Mouse (Mus musculus): ENCODE measurements around the gene Hoxb8. TPM values are rescaled to one million over a fixed set of nuclear protein-coding genes. Genes with fewer than 3 reads are reported as not detected.

Hoxb8 gene
- polyA plus RNA-seq (2015; fragmentation: Illumina TruSeq; extraction: RNeasy Lipid Tissue Mini Kit (QIAGEN cat#74804); ENCODE audit: low read depth, low replicate concordance) = not detected

GRCm38 (mm10) chr11:96281855-96282570, at the start of gene Hoxb8:
Gene Hoxb8 (plus strand): TSS chr11:96281905.

GRCm38 (mm10) chr11:96270996-96271540, 10.6 kb upstream of the Hoxb8 start, which contains the start of gene Hoxb9:
Gene Hoxb9 (plus strand): TSS chr11:96271457.

GRCm38 (mm10) chr11:96285771-96286738, 4.3 kb downstream of the Hoxb8 start, which contains the start of gene Hoxb7:
Gene Hoxb7 (plus strand): TSS chr11:96286623.

GRCm38 (mm10) chr11:96291681-96292564, 10.2 kb downstream of the Hoxb8 start, which contains the start of gene Hoxb6:
Gene Hoxb6 (plus strand): TSS chr11:96292476.

DNA sequence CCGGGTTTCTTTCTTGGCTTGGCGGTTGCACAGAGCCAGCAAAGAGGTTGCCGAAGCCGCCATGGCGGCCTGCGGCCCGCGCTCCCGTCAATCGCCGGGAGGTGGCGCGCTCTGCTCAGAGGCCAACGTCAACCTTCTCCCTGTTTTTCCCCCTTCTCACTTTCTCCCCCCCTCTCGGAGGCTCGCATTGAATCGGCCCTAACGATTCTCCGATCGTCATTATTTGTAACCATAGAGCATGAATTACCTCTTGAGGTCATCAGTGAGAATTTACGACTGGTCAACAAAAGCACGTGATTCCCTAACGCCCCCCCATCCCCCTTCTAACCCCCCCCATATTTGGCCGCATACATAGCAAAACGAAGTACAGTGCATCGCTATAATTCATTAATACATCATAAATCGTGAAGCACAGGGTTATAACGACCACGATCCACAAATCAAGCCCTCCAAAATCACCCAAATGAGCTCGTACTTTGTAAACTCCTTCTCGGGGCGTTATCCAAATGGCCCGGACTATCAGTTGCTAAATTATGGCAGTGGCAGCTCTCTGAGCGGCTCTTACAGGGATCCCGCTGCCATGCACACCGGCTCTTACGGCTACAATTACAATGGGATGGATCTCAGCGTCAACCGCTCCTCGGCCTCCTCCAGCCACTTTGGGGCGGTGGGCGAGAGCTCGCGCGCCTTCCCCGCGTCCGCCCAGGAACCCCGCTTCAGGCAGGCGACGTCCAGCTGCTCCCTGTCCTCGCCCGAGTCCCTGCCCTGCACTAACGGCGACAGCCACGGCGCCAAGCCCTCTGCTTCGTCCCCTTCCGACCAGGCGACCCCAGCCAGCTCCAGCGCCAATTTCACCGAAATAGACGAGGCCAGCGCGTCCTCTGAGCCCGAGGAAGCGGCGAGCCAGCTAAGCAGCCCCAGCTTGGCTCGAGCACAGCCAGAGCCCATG, 21.7 kb downstream of the Hoxb8 start, which contains the start of gene Hoxb5:
Hoxb5 (plus strand) TSS at position 186 of the 949 bp plus-strand sequence.

GRCm38 (mm10) chr11:96317608-96318367, 36.1 kb downstream of the Hoxb8 start, which contains the start of gene Hoxb4:
Gene Hoxb4 (plus strand): TSS chr11:96318267.

GRCm38 (mm10) chr11:96323154-96323553, 41.4 kb downstream of the Hoxb8 start, which contains the start of gene Hoxb3:
Gene Hoxb3 (plus strand): TSS chr11:96323326.

Other genes with a start within 250 kb of the Hoxb8 start
- 132 TPM for gene Snf8, start 247.0 kb upstream of the Hoxb8 start, polyA plus RNA-seq (2015; fragmentation: Illumina TruSeq; extraction: RNeasy Lipid Tissue Mini Kit (QIAGEN cat#74804); ENCODE audit: low read depth, low replicate concordance)
- 56.3 TPM for gene Ube2z, start 216.5 kb upstream of the Hoxb8 start, polyA plus RNA-seq (2015; fragmentation: Illumina TruSeq; extraction: RNeasy Lipid Tissue Mini Kit (QIAGEN cat#74804); ENCODE audit: low read depth, low replicate concordance)
- gene Atp5g1, start 206.2 kb upstream of the Hoxb8 start, polyA plus RNA-seq (2015; fragmentation: Illumina TruSeq; extraction: RNeasy Lipid Tissue Mini Kit (QIAGEN cat#74804); ENCODE audit: low read depth, low replicate concordance) = 604 TPM
- not detected for gene Calcoco2, start 169.9 kb upstream of the Hoxb8 start, polyA plus RNA-seq (2015; fragmentation: Illumina TruSeq; extraction: RNeasy Lipid Tissue Mini Kit (QIAGEN cat#74804); ENCODE audit: low read depth, low replicate concordance)
- 0.59 TPM for gene Ttll6, start 148.1 kb upstream of the Hoxb8 start, polyA plus RNA-seq (2015; fragmentation: Illumina TruSeq; extraction: RNeasy Lipid Tissue Mini Kit (QIAGEN cat#74804); ENCODE audit: low read depth, low replicate concordance)
- not detected for gene Hoxb13, start 87.6 kb upstream of the Hoxb8 start, polyA plus RNA-seq (2015; fragmentation: Illumina TruSeq; extraction: RNeasy Lipid Tissue Mini Kit (QIAGEN cat#74804); ENCODE audit: low read depth, low replicate concordance)
- not detected for gene Hoxb9, start 10.4 kb upstream of the Hoxb8 start, polyA plus RNA-seq (2015; fragmentation: Illumina TruSeq; extraction: RNeasy Lipid Tissue Mini Kit (QIAGEN cat#74804); ENCODE audit: low read depth, low replicate concordance)
- not detected for gene Hoxb7, start 4.7 kb downstream of the Hoxb8 start, polyA plus RNA-seq (2015; fragmentation: Illumina TruSeq; extraction: RNeasy Lipid Tissue Mini Kit (QIAGEN cat#74804); ENCODE audit: low read depth, low replicate concordance)
- not detected for gene Hoxb6, start 10.6 kb downstream of the Hoxb8 start, polyA plus RNA-seq (2015; fragmentation: Illumina TruSeq; extraction: RNeasy Lipid Tissue Mini Kit (QIAGEN cat#74804); ENCODE audit: low read depth, low replicate concordance)
- gene Hoxb5, start 21.4 kb downstream of the Hoxb8 start, polyA plus RNA-seq (2015; fragmentation: Illumina TruSeq; extraction: RNeasy Lipid Tissue Mini Kit (QIAGEN cat#74804); ENCODE audit: low read depth, low replicate concordance) = not detected
- gene Hoxb4, start 36.4 kb downstream of the Hoxb8 start, polyA plus RNA-seq (2015; fragmentation: Illumina TruSeq; extraction: RNeasy Lipid Tissue Mini Kit (QIAGEN cat#74804); ENCODE audit: low read depth, low replicate concordance) = not detected
- not detected for gene Hoxb3, start 41.4 kb downstream of the Hoxb8 start, polyA plus RNA-seq (2015; fragmentation: Illumina TruSeq; extraction: RNeasy Lipid Tissue Mini Kit (QIAGEN cat#74804); ENCODE audit: low read depth, low replicate concordance)
- gene Hoxb2, start 68.6 kb downstream of the Hoxb8 start, polyA plus RNA-seq (2015; fragmentation: Illumina TruSeq; extraction: RNeasy Lipid Tissue Mini Kit (QIAGEN cat#74804); ENCODE audit: low read depth, low replicate concordance) = not detected
- not detected for gene Hoxb1, start 83.8 kb downstream of the Hoxb8 start, polyA plus RNA-seq (2015; fragmentation: Illumina TruSeq; extraction: RNeasy Lipid Tissue Mini Kit (QIAGEN cat#74804); ENCODE audit: low read depth, low replicate concordance)
- 2.9 TPM for gene Skap1, start 182.7 kb downstream of the Hoxb8 start, polyA plus RNA-seq (2015; fragmentation: Illumina TruSeq; extraction: RNeasy Lipid Tissue Mini Kit (QIAGEN cat#74804); ENCODE audit: low read depth, low replicate concordance)

All from brain, adult 10 weeks (tissue).